ENCODE assay signal across 8 mouse cellular contexts in the genomic region with DNA sequence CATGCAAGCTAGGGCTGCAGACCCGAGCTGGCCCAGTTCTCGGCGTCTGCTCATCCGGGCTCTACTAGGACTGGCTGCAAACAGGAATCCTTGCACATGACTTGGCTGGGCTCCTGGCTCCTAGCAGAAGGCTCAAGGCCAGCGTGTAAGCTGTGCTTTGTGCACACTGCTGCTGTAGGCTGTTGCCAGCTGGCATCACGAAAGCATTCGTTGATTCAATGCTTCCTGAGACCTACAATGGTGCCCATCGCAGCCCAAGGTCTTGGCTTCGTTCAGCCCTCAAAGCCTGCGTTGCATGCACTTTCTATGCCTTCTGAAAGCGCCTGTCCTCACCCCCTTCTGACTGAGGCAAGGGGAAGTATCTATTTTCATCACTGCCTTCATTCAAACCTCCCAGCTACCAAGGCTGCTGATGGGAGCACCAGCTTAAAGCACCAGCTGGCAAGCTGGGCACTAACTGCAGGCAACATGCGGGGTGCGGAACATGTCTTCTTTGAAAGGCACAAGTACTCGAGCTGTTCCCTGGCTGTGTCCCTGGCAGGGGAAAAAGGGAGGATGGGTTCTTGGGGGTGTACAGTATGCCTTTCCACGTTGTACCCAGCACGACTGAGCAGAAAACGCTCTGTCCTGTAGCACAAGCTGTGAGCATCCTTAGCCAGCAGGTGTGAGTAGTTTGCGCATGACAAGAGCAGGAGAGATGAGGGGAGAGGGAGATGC. TPM values are rescaled to one million over a fixed set of nuclear protein-coding genes. Genes with fewer than 3 reads are reported as not detected.
DNase-seq lines count a peak whose midpoint lies in the region; ATAC-seq and TF ChIP-seq lines count a peak whose summit lies in the region.

No protein-coding gene starts in this region.

- no peak for TF ChIP-seq RAD21 in CH12.LX (IDR thresholded peaks at IDR 0.05; ENCODE audit: low read depth, low read length)

- no peak overlapping the region; the same call in 1 of the 2 replicates for H3K9ac ChIP-seq in CH12.LX (ENCODE audit: insufficient read depth, low read depth)

- no peak for DNase-seq in CH12.LX (ENCODE audit: extremely low read depth)
- DNase-seq in heart, postnatal 4 days: peak; percentile 83
- peak; percentile 93 for DNase-seq in layer of hippocampus, adult 8-10 months (ENCODE audit: low spot score in 2 of 2)
- DNase-seq in lung, adult 2 months: peak; percentile 42
- DNase-seq in right cerebral cortex, adult 2 months (ENCODE audit: low spot score in 2 of 2): peak; percentile 82 to 90
- no peak for DNase-seq in embryo, embryonic 11 days

- ATAC-seq in cerebellum, adult (ENCODE audit: insufficient number of reproducible peaks, low FRiP score, low TSS enrichment): peak; percentile 54; the same call in 1 of the 2 replicates
- ATAC-seq in frontal cortex, adult (ENCODE audit: low TSS enrichment): peak; percentile 66

- WGBS in lung, adult 2 months: 34% methylated on average over 18 of the region's 18 CpGs

- H3K27ac ChIP-seq in CH12.LX (ENCODE audit: insufficient read depth, low read depth): no peak overlapping the region

- H3K4me2 ChIP-seq in CH12.LX (ENCODE audit: insufficient read depth, low read depth, poor library complexity, severe bottlenecking): peak overlapping the region; percentile 55; the same call in 1 of the 2 replicates

- peaks cover 14 to 58% of the 10 kb centered on the region in 2 experiments for H3K36me3 ChIP-seq in CH12.LX (replicated peaks in 1 of 2; ENCODE audit: control insufficient read depth in 1 of 2, insufficient read depth in 1 of 2, low read length in 1 of 2)

- TF ChIP-seq CTCF in CH12.LX (conservative IDR thresholded peaks at IDR 0.05 in 1 of 2, IDR thresholded peaks at IDR 0.05 in 1 of 2; ENCODE audit: low read depth in 2 of 2, low read length in 2 of 2): no peak
- TF ChIP-seq CTCF in lung, adult 2 months (IDR thresholded peaks at IDR 0.05; ENCODE audit: insufficient read depth, low read length): no peak

- peaks cover 22 to 29% of the 10 kb centered on the region in 2 experiments for H3K4me1 ChIP-seq in CH12.LX (ENCODE audit: control insufficient read depth in 1 of 2, insufficient read depth in 2 of 2)
- peaks cover 13% of the 10 kb centered on the region for H3K4me1 ChIP-seq in lung, adult 2 months (ENCODE audit: control insufficient read depth, insufficient read depth, low read length)

- TF ChIP-seq EP300 in CH12.LX (IDR thresholded peaks at IDR 0.05; ENCODE audit: low read length): no peak

- no peaks in the 10 kb centered on the region for H3K9me3 ChIP-seq in CH12.LX (replicated peaks; ENCODE audit: low read length)

- no peaks in the 10 kb centered on the region for H3K79me2 ChIP-seq in CH12.LX (replicated peaks; ENCODE audit: control insufficient read depth, extremely low read depth, insufficient read depth, poor library complexity, severe bottlenecking)

- in situ Hi-C loops in CH12.LX (cut with MboI; ENCODE audit: low pct_ligation_motif_present, low pct_unique_long_range_greater_than_20kb, low sequenced_read_pairs): loop anchor here (10.0 kb wide), 1 partner anchor 334 kb away; no protein-coding TSS in a partner anchor

- peak overlapping the region in 2 of 3 experiments; percentile 73 for H3K4me3 ChIP-seq in CH12.LX (replicated peaks in 1 of 3; ENCODE audit: low read depth in 2 of 3, low read length in 2 of 3, poor library complexity in 1 of 3)
- H3K4me3 ChIP-seq in lung, adult 2 months (replicated peaks; ENCODE audit: extremely low read depth, low read depth, low read length): no peak overlapping the region

- H3K27me3 ChIP-seq in CH12.LX (replicated peaks): no peaks in the 10 kb centered on the region

- TF ChIP-seq POLR2A in CH12.LX (IDR thresholded peaks at IDR 0.05; ENCODE audit: low read depth, low read length): no peak
- TF ChIP-seq POLR2A in lung, adult 2 months (IDR thresholded peaks at IDR 0.05; ENCODE audit: borderline replicate concordance, extremely low read depth, low read depth, low read length): no peak

- dilution Hi-C loops in CH12.LX (cut with MboI; ENCODE audit: extremely low pct_ligation_motif_present, extremely low pct_unique_long_range_greater_than_20kb, low sequenced_read_pairs): no loop called here

TF ChIP-seq in CH12.LX, 34 proteins besides CTCF, POLR2A, EP300 and RAD21:
- TF ChIP-seq MEF2A (IDR thresholded peaks at IDR 0.05; ENCODE audit: borderline replicate concordance, low read depth, low read length) (no peak), KAT2A (IDR thresholded peaks at IDR 0.05; ENCODE audit: insufficient replicate concordance, low read length) (no peak), MAFK (IDR thresholded peaks at IDR 0.05; ENCODE audit: insufficient replicate concordance, low read length) (no peak), ZNF384 (IDR thresholded peaks at IDR 0.05; ENCODE audit: low read depth, low read length) (no peak), ELF1 (IDR thresholded peaks at IDR 0.05; ENCODE audit: low read depth, low read length) (no peak), MYC (IDR thresholded peaks at IDR 0.05; ENCODE audit: low read depth, low read length) (no peak), ZMIZ1 (IDR thresholded peaks at IDR 0.05; ENCODE audit: low read depth, low read length) (no peak), TCF12 (IDR thresholded peaks at IDR 0.05; ENCODE audit: low read depth, low read length) (no peak), USF1 (IDR thresholded peaks at IDR 0.05; ENCODE audit: low read depth, low read length) (no peak)

RNA-seq across cellular contexts. Expression of a gene that starts 0.8 kb away (rescaled TPM):
- total RNA-seq in CH12.LX (2012; rRNA removed) (45.5 and 49.3 TPM in 2 replicates), CH12.LX (2014; rRNA removed) (41.6 and 55.3 TPM in 2 replicates)
- polyA plus RNA-seq in CH12.LX (2012; ENCODE audit: insufficient read length, low read depth): 35.2 and 57.8 TPM in 2 replicates
- 10 to 100 TPM; 18.9 to 20.6 TPM for total RNA-seq in heart, postnatal 4 days (2021)
- total RNA-seq in layer of hippocampus, adult 8-10 months (2022): 10 to 100 TPM; 79.3 to 98.3 (median 92.3) TPM
- 52.3 and 55.0 TPM in 2 replicates for polyA plus RNA-seq in lung, adult 2 months (2012; rRNA removed)

RNA-seq across cellular contexts. Expression of a gene that starts 37.8 kb away (rescaled TPM):
- total RNA-seq in CH12.LX (2012; rRNA removed) (11.7 and 13.2 TPM in 2 replicates), CH12.LX (2014; rRNA removed) (9.0 and 9.6 TPM in 2 replicates)
- 8.4 and 10.1 TPM in 2 replicates for polyA plus RNA-seq in CH12.LX (2012; ENCODE audit: insufficient read length, low read depth)
- 10 to 100 TPM; 29.5 to 35.5 TPM for total RNA-seq in heart, postnatal 4 days (2021)
- total RNA-seq in layer of hippocampus, adult 8-10 months (2022): 100 to 1,000 TPM; 154 to 173 (median 161) TPM
- 95.0 and 148 TPM in 2 replicates for polyA plus RNA-seq in lung, adult 2 months (2012; rRNA removed)

RNA-seq across cellular contexts. Expression of a gene that starts 53.8 kb away (rescaled TPM):
- total RNA-seq in CH12.LX (2012; rRNA removed) (0.08 TPM in 1 of 2 replicates, not detected in the other), CH12.LX (2014; rRNA removed) (not detected in 2 replicates)
- not detected in 2 replicates for polyA plus RNA-seq in CH12.LX (2012; ENCODE audit: insufficient read length, low read depth)
- total RNA-seq in heart, postnatal 4 days (2021): under 1 TPM; 0.24 to 0.27 TPM
- 10 to 100 TPM; 17.8 to 19.7 (median 18.2) TPM for total RNA-seq in layer of hippocampus, adult 8-10 months (2022)
- 2.0 and 3.0 TPM in 2 replicates for polyA plus RNA-seq in lung, adult 2 months (2012; rRNA removed)

Comparison
In these comparisons a context has a peak if more than half of its experiments do, and no peak if none do; other contexts are left out.
1. DNase-seq: peak in heart, postnatal 4 days (single experiment), layer of hippocampus, adult 8-10 months (2 of 2), lung, adult 2 months (single experiment) and right cerebral cortex, adult 2 months (2 of 2); none in CH12.LX (single experiment) and embryo, embryonic 11 days (single experiment).
2. RNA of a gene that starts 37.8 kb away (total RNA-seq): 154 to 173 TPM in layer of hippocampus, adult 8-10 months; 29.5 to 35.5 TPM in heart, postnatal 4 days and 9.0 to 13.2 TPM in CH12.LX; every median in the first group is over 4 times any median in the second.
3. RNA of a gene that starts 53.8 kb away (total RNA-seq): 17.8 to 19.7 TPM in layer of hippocampus, adult 8-10 months; 0.24 to 0.27 TPM in heart, postnatal 4 days and 0.08 TPM in CH12.LX; every median in the first group is over 10 times any median in the second.